Mouse (Mus musculus) midbrain, embryonic 13.5 days (tissue): ENCODE results near the gene Slc20a1. TPM values are rescaled to one million over a fixed set of nuclear protein-coding genes. Genes with fewer than 3 reads are reported as not detected.
A peak's percentile ranks its signal among the peaks of the same experiment; 100 is the strongest.

Experiments used
- ATAC-seq: fragments of 200-750 bp; cut with Nextera tagmentation; 2 replicates; pipeline ENCODE4 v1.8.0; 2017; ENCODE audit warnings: mild to moderate bottlenecking, moderate TSS enrichment, moderate library complexity
- H3K27ac ChIP-seq: fragments of 300-500 bp; sonication (generic); 2 replicates; pipeline ENCODE4 v1.5.1; 2015; ENCODE audit warnings: inconsistent platforms, mild to moderate bottlenecking, moderate library complexity
- H3K27me3 ChIP-seq: fragments of 300-500 bp; sonication (generic); 2 replicates; pipeline ENCODE4 v1.6.1; 2015; ENCODE audit warnings: mild to moderate bottlenecking, inconsistent platforms
- H3K36me3 ChIP-seq: fragments of 300-500 bp; sonication (generic); 2 replicates; pipeline ENCODE4 v1.6.1; 2015; ENCODE audit warnings: mild to moderate bottlenecking, inconsistent platforms
- H3K4me1 ChIP-seq: fragments of 300-500 bp; sonication (generic); replicated peaks from 2 replicates; pipeline ENCODE4 v1.6.1; 2015; ENCODE audit warnings: inconsistent platforms
- H3K4me2 ChIP-seq: fragments of 300-500 bp; sonication (generic); replicated peaks from 2 replicates; pipeline ENCODE4 v1.6.1; 2015; ENCODE audit warnings: moderate library complexity, mild to moderate bottlenecking, inconsistent platforms
- H3K4me3 ChIP-seq: fragments of 300-500 bp; sonication (generic); replicated peaks from 2 replicates; pipeline ENCODE4 v1.5.1; 2015; ENCODE audit warnings: mild to moderate bottlenecking, inconsistent platforms
- H3K9ac ChIP-seq: fragments of 300-500 bp; sonication (generic); replicated peaks from 2 replicates; pipeline ENCODE4 v1.6.1; 2015; ENCODE audit warnings: mild to moderate bottlenecking, inconsistent platforms
- H3K9me3 ChIP-seq: fragments of 300-500 bp; sonication (generic); 2 replicates; pipeline ENCODE4 v1.6.1; 2016; ENCODE audit warnings: mild to moderate bottlenecking, inconsistent platforms
- WGBS: fragments of 180-500 bp; shearing (Covaris S2); methylation state at CpG from one replicate; pipeline ENCODE4 v1.1.7; 2015; 5-methylcytosine and 5-hydroxymethylcytosine counted together
- polyA plus RNA-seq: library from polyadenylated mRNA; unstranded; fragments of >200 nt; fragmentation: Nextera tagmentation; extraction: Ambion mirVana; gene quantifications from 2 replicates; pipeline ENCODE4 v1.2.1, GENCODE M21; 2015

Gene Slc20a1
- polyA plus RNA-seq, 1 experiment from 2014 or later, result 53.1 TPM

- H3K27ac ChIP-seq, result no peak overlapping the region
- H3K4me2 ChIP-seq, result no peak overlapping the region
- no peak for ATAC-seq
- no peak overlapping the region for H3K9ac ChIP-seq
- no peak overlapping the region for H3K4me3 ChIP-seq
- WGBS, result 85% methylated on average over 7 of the region's 7 CpGs
- H3K36me3 ChIP-seq, result no peaks in the 10 kb centered on the region
- no peaks in the 10 kb centered on the region for H3K9me3 ChIP-seq
- no peaks in the 10 kb centered on the region for H3K27me3 ChIP-seq
- H3K4me1 ChIP-seq, result no peaks in the 10 kb centered on the region
These were observed 49.1 kb downstream of the Slc20a1 start for GRCm38 (mm10) chr2:129247707-129248121.

- H3K27ac ChIP-seq, result no peak overlapping the region
- ATAC-seq, result no peak
- 68% methylated on average over 1 of the region's 1 CpGs for WGBS
These were observed 50.8 kb downstream of the Slc20a1 start for GRCm38 (mm10) chr2:129249321-129249720.

GRCm38 (mm10) chr2:129252836-129253630, 54.5 kb downstream of the Slc20a1 start:
- H3K27me3 ChIP-seq, result no peaks in the 10 kb centered on the region
- no peaks in the 10 kb centered on the region for H3K9me3 ChIP-seq
- no peak overlapping the region for H3K9ac ChIP-seq
- H3K4me1 ChIP-seq, result no peaks in the 10 kb centered on the region
- H3K4me2 ChIP-seq, result no peak overlapping the region
- ATAC-seq, result no peak
- H3K27ac ChIP-seq, result no peak overlapping the region
- no peak overlapping the region for H3K4me3 ChIP-seq
- no peaks in the 10 kb centered on the region for H3K36me3 ChIP-seq
- 87% methylated on average over 19 of the region's 19 CpGs for WGBS

More at GRCm38 (mm10) chr2:129249321-129249720, 50.8 kb downstream of the Slc20a1 start:
- no peak overlapping the region for H3K4me3 ChIP-seq
- H3K4me1 ChIP-seq, result no peaks in the 10 kb centered on the region
- H3K9me3 ChIP-seq, result no peaks in the 10 kb centered on the region
- no peak overlapping the region for H3K9ac ChIP-seq
- no peaks in the 10 kb centered on the region for H3K36me3 ChIP-seq
- no peak overlapping the region for H3K4me2 ChIP-seq
- H3K27me3 ChIP-seq, result no peaks in the 10 kb centered on the region

DNA sequence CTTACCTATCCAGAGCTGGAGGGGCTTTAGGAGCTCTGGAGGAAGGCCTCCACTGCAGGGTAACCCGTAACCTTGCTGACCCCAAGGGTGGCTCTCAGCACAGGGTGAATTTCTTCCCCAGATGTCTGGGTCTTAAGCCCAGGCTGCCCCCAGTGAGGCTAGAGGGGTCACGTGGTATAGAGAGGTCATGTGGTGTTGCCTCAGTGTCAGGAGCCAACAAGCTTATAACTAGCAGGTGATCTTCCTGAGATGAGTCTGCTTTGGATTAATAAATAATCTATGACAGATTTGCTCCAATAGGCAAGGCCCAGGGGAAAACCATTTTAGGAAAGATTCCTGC, 55.0 kb downstream of the Slc20a1 start:
- Histone ChIP-seq H3K36me3 (no peaks in the 10 kb centered on the region), H3K27me3 (no peaks in the 10 kb centered on the region), H3K27ac (no peak overlapping the region), H3K4me3 (no peak overlapping the region), H3K4me2 (no peak overlapping the region), H3K4me1 (peaks cover 4% of the 10 kb centered on the region; the same call in 1 of the 2 replicates), H3K9ac (no peak overlapping the region), H3K9me3 (no peaks in the 10 kb centered on the region)
- no peak for ATAC-seq
- 84% methylated on average over 2 of the region's 2 CpGs for WGBS

DNA sequence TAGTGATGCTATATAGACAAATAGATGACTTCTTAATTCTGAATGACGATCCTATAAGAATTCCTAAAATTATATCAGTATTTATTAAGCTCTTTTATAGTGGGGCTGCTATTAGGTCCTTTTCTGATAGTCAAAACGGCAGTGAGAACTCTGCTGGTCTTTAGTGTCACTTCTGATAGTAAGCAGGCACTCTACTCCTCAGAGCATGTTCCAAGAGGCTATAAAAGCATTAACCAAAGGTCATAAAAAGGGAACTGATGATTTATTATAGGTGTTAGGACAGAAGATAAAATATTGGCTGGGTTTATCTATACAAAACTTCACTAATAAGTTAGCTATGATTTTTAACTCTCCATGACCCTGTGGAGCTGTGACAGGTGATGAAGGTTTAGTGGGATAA, 55.5 kb downstream of the Slc20a1 start:
- Histone ChIP-seq H3K9ac (no peak overlapping the region), H3K36me3 (no peaks in the 10 kb centered on the region), H3K4me2 (no peak overlapping the region), H3K4me1 (peaks cover 4% of the 10 kb centered on the region; the same call in 1 of the 2 replicates), H3K27me3 (no peaks in the 10 kb centered on the region), H3K9me3 (no peaks in the 10 kb centered on the region), H3K4me3 (no peak overlapping the region), H3K27ac (no peak overlapping the region)
- WGBS, result 85% methylated on average over 2 of the region's 2 CpGs
- no peak for ATAC-seq

- no peak overlapping the region for H3K9ac ChIP-seq
- H3K27me3 ChIP-seq, result no peaks in the 10 kb centered on the region
- no peaks in the 10 kb centered on the region for H3K9me3 ChIP-seq
- no peak overlapping the region for H3K4me3 ChIP-seq
- H3K4me1 ChIP-seq, result peaks cover 4% of the 10 kb centered on the region; the same call in 1 of the 2 replicates
- H3K27ac ChIP-seq, result no peak overlapping the region
- no peak for ATAC-seq
- H3K4me2 ChIP-seq, result no peak overlapping the region
- 78% methylated on average over 4 of the region's 4 CpGs for WGBS
- H3K36me3 ChIP-seq, result no peaks in the 10 kb centered on the region
These were observed 57.4 kb downstream of the Slc20a1 start for GRCm38 (mm10) chr2:129256006-129256405.

GRCm38 (mm10) chr2:129258056-129258455, 59.5 kb downstream of the Slc20a1 start:
- WGBS, result 92% methylated on average over 3 of the region's 3 CpGs
- Histone ChIP-seq H3K9ac (no peak overlapping the region), H3K27ac (no peak overlapping the region), H3K36me3 (no peaks in the 10 kb centered on the region), H3K27me3 (no peaks in the 10 kb centered on the region), H3K4me3 (no peak overlapping the region), H3K4me1 (peaks cover 4% of the 10 kb centered on the region; the same call in 1 of the 2 replicates), H3K9me3 (no peaks in the 10 kb centered on the region), H3K4me2 (no peak overlapping the region)
- no peak; the same call in 1 of the 2 replicates for ATAC-seq

GRCm38 (mm10) chr2:129258475-129259211, 60.1 kb downstream of the Slc20a1 start:
- Histone ChIP-seq H3K4me3 (no peak overlapping the region), H3K4me2 (no peak overlapping the region; the same call in 1 of the 2 replicates), H3K9ac (no peak overlapping the region), H3K27ac (no peak overlapping the region), H3K36me3 (no peaks in the 10 kb centered on the region), H3K4me1 (peaks cover 4% of the 10 kb centered on the region; the same call in 1 of the 2 replicates), H3K27me3 (no peaks in the 10 kb centered on the region), H3K9me3 (no peaks in the 10 kb centered on the region)
- ATAC-seq, result peak; percentile 78
- WGBS, result 42% methylated on average over 7 of the region's 7 CpGs

- Histone ChIP-seq H3K4me1 (peaks cover 4% of the 10 kb centered on the region; the same call in 1 of the 2 replicates), H3K27ac (no peak overlapping the region)
These were observed 62.1 kb downstream of the Slc20a1 start for GRCm38 (mm10) chr2:129260646-129261045.

More at GRCm38 (mm10) chr2:129260646-129261045, 62.1 kb downstream of the Slc20a1 start:
- 74% methylated on average over 3 of the region's 3 CpGs for WGBS
- Histone ChIP-seq H3K4me2 (no peak overlapping the region), H3K27me3 (no peaks in the 10 kb centered on the region), H3K9me3 (no peaks in the 10 kb centered on the region), H3K9ac (no peak overlapping the region), H3K36me3 (no peaks in the 10 kb centered on the region), H3K4me3 (no peak overlapping the region)
- no peak for ATAC-seq

Other genes starting within 250 kb of the Slc20a1 start
- 4.1 and 5.2 TPM in 2 replicates for gene Zc3h6, start 231.4 kb upstream of the Slc20a1 start, polyA plus RNA-seq
- 23.3 and 26.6 TPM in 2 replicates for gene Gm10762, start 231.0 kb upstream of the Slc20a1 start, polyA plus RNA-seq
- gene Vinac1, start 150.6 kb upstream of the Slc20a1 start, polyA plus RNA-seq, result 0.70 and 0.81 TPM in 2 replicates
- gene Ttl, start 132.8 kb upstream of the Slc20a1 start, polyA plus RNA-seq, result 21.3 and 23.6 TPM in 2 replicates
- 18.3 and 20.2 TPM in 2 replicates for gene Polr1b, start 97.8 kb upstream of the Slc20a1 start, polyA plus RNA-seq
- 29.2 and 30.4 TPM in 2 replicates for gene Chchd5, start 69.1 kb upstream of the Slc20a1 start, polyA plus RNA-seq
- 18.3 and 19.3 TPM in 2 replicates for gene Ckap2l, start 98.4 kb downstream of the Slc20a1 start, polyA plus RNA-seq
- 0.12 and 0.32 TPM in 2 replicates for gene Il1a, start 111.2 kb downstream of the Slc20a1 start, polyA plus RNA-seq
- gene Il1b, start 172.4 kb downstream of the Slc20a1 start, polyA plus RNA-seq, result not detected in 2 replicates